8 mouse cellular contexts compared by ENCODE assay signal in the genomic region with DNA sequence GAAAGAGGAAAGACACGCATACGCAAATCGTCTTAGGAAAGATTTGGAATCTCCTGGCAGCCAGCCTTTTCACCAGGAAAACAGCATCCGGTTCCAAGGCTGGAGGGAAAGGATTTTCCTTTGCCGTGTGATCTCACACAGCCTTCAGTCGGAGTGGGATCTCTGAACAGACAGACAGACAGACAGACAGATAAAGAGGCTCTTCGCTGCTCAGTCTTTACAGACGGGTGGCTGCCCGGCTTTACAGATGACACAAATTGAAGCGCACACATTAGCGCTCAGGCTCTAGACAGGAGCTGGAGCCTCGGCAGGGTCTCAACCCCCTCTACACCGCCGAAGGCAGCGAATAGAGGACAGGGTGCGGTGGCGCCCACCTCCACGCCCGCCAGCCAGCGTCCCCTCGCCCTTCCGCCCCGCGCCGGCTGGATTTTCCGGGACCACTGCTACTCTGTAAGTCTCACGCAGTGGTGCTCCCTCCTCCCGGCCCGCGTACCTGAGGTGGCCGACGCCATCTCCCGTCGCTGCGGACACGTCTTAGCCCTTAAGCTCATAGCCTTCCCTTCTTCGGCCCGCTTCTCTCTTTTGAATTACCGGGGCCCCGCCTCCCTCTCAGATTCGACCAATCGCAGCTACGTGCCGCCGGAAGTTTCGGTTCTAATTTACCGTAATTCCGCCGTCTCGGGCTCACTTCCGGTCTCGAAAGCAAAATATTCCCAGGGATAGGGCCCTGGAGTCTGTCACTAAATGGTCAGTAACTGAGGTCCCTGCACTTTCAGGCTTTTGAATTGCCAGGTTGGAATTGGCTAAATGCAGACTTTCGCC. TPM values are rescaled to one million over a fixed set of nuclear protein-coding genes. Genes with fewer than 3 reads are reported as not detected.
DNase-seq lines count a peak whose midpoint lies in the region; ATAC-seq lines count a peak whose summit lies in the region.

Gene Kif22, minus strand, starts transcription at position 621 of the 822 bp plus-strand sequence.

- peaks cover 12% of the 10 kb centered on the region for H3K4me1 ChIP-seq in hindbrain, embryonic 16.5 days (ENCODE audit: control insufficient read depth, insufficient read depth, low read depth, low read length)

- no peaks in the 10 kb centered on the region for H3K36me3 ChIP-seq in hindbrain, embryonic 16.5 days (ENCODE audit: control insufficient read depth, insufficient read depth, low read length)

- H3K4me2 ChIP-seq in hindbrain, embryonic 16.5 days (ENCODE audit: low read length): peak within 1 kb of the TSS; percentile 97

- H3K27me3 ChIP-seq in hindbrain, embryonic 16.5 days (replicated peaks; ENCODE audit: control insufficient read depth, insufficient read depth, low read length): no peaks in the 10 kb centered on the region

- peak; percentile 80 for ATAC-seq in activated CD4-positive, CD25-positive, alpha-beta regulatory T cell, adult 4 months
- ATAC-seq in hindbrain, embryonic 16.5 days: peak; percentile 94
- ATAC-seq in megakaryocyte progenitor cell, adult 5-6 weeks (replicated peaks; ENCODE audit: poor library complexity): peak; percentile 99

- under 1% methylated on average over 47 of the region's 53 CpGs for WGBS in hindbrain, embryonic 16.5 days

- H3K9ac ChIP-seq in hindbrain, embryonic 16.5 days (ENCODE audit: low read depth, low read length): peak within 1 kb of the TSS; percentile 81

- peak within 1 kb of the TSS; percentile 79 for H3K4me3 ChIP-seq in hindbrain, embryonic 16.5 days (ENCODE audit: low read length)

- no peaks in the 10 kb centered on the region for H3K9me3 ChIP-seq in hindbrain, embryonic 16.5 days (ENCODE audit: control insufficient read depth, low read length)

- H3K27ac ChIP-seq in hindbrain, embryonic 16.5 days (ENCODE audit: low read depth, low read length): peak within 1 kb of the TSS; percentile 55

- DNase-seq in cerebellum, postnatal 4 days (ENCODE audit: low spot score in 2 of 2): peak; percentile 81 to 92
- peak; percentile 93 for DNase-seq in gastrocnemius, adult 18-20 months (ENCODE audit: low spot score)
- peak; percentile 86 to 91 for DNase-seq in left cerebral cortex, postnatal 10 days (ENCODE audit: extremely low spot score in 1 of 2, low spot score in 2 of 2)
- peak; percentile 93 to 94 for DNase-seq in right cerebral cortex, postnatal 10 days (ENCODE audit: low spot score in 2 of 2)
- DNase-seq in urinary bladder, postnatal 14 days (ENCODE audit: low spot score): peak; percentile 90

- intact Hi-C loops in left cerebral cortex, postnatal 10 days (cut with DNase I): no loop called here

RNA-seq across cellular contexts. Expression of gene Kif22, which starts in this region (rescaled TPM):
- polyA plus RNA-seq in activated CD4-positive, CD25-positive, alpha-beta regulatory T cell, adult 4 months (2017; shearing (Covaris generic)): 10 to 100 TPM; 38.7 to 48.2 TPM
- 1 to 10 TPM; 1.2 to 1.7 TPM for total RNA-seq in gastrocnemius, adult 18-20 months (2021)
- polyA plus RNA-seq in hindbrain, embryonic 16.5 days (2015; fragmentation: Nextera tagmentation; extraction: Ambion mirVana): 22.2 and 29.8 TPM in 2 replicates
- 1 to 10 TPM; 8.8 to 9.8 TPM for total RNA-seq in left cerebral cortex, postnatal 10 days (2021)
- total RNA-seq in megakaryocyte progenitor cell, adult 5-6 weeks (2015): 76.8 and 89.8 TPM in 2 replicates
- 67.8 and 84.8 TPM in 2 replicates for total RNA-seq in megakaryocyte progenitor cell, adult 5-6 weeks (2017)

Comparison
In these comparisons a context has a peak if more than half of its experiments do, and no peak if none do; other contexts are left out.
1. Peak in every context shown above with its lines: DNase-seq, ATAC-seq, H3K4me3 ChIP-seq and H3K27ac ChIP-seq.
2. RNA of gene Kif22 (total RNA-seq): 67.8 to 89.8 TPM in megakaryocyte progenitor cell, adult 5-6 weeks; 8.8 to 9.8 TPM in left cerebral cortex, postnatal 10 days and 1.2 to 1.7 TPM in gastrocnemius, adult 18-20 months; every median in the first group is over 4 times any median in the second.